Mouse (Mus musculus): ENCODE results near the gene Urad.

The Urad gene

GRCm38 (mm10) chr5:147299255-147300000 is 22.8 kb downstream of the Urad start:
- DNase-seq, result no peak

GRCm38 (mm10) chr5:147297249-147297648 is 25.0 kb downstream of the Urad start:
- no peak for DNase-seq

GRCm38 (mm10) chr5:147294121-147294520 is 28.1 kb downstream of the Urad start:
- peak in 1 of 2 experiments; percentile 27 for DNase-seq

GRCm38 (mm10) chr5:147293127-147293910 is 28.9 kb downstream of the Urad start:
- peak; percentile 51 to 55 for DNase-seq

- no peak for DNase-seq
Observed at GRCm38 (mm10) chr5:147292506-147293120, 29.6 kb downstream of the Urad start.

- no peak for DNase-seq
Observed at GRCm38 (mm10) chr5:147291764-147292505, 30.3 kb downstream of the Urad start.

GRCm38 (mm10) chr5:147284365-147284764 is 37.9 kb downstream of the Urad start:
- no peak for DNase-seq

- no peak for DNase-seq
Observed at GRCm38 (mm10) chr5:147277547-147277925, 44.7 kb downstream of the Urad start.

- no peak for DNase-seq
Observed at GRCm38 (mm10) chr5:147276701-147277546, 45.3 kb downstream of the Urad start.

GRCm38 (mm10) chr5:147275761-147276160 is 46.5 kb downstream of the Urad start:
- no peak for DNase-seq

- DNase-seq, result no peak
Observed at GRCm38 (mm10) chr5:147274174-147275141, 47.8 kb downstream of the Urad start.

- DNase-seq, result no peak
Observed at GRCm38 (mm10) chr5:147272808-147273345, 49.4 kb downstream of the Urad start.

GRCm38 (mm10) chr5:147272046-147272807 is 50.0 kb downstream of the Urad start:
- DNase-seq, result no peak

GRCm38 (mm10) chr5:147270673-147271655 is 51.3 kb downstream of the Urad start:
- DNase-seq, result no peak

- DNase-seq, result no peak
Observed at GRCm38 (mm10) chr5:147269926-147270672, 52.1 kb downstream of the Urad start, which contains the start of gene Pdx1. TSS of gene Pdx1 (plus strand) at chr5:147269959.

GRCm38 (mm10) chr5:147269371-147269770 is 52.9 kb downstream of the Urad start:
- DNase-seq, result no peak

- no peak for DNase-seq
Observed at GRCm38 (mm10) chr5:147268728-147269127, 53.5 kb downstream of the Urad start.

All from thymus, postnatal 36 days (tissue).